Mouse (Mus musculus) stomach, embryonic 15.5 days (tissue): ENCODE measurements around the gene Tiam2. TPM values are rescaled to one million over a fixed set of nuclear protein-coding genes. Genes with fewer than 3 reads are reported as not detected.

Experiments used
- ATAC-seq: fragments of 200-750 bp; cut with Nextera tagmentation; 2 replicates; pipeline ENCODE4 v1.8.0; 2017; ENCODE audit warnings: low read depth, moderate number of reproducible peaks, moderate TSS enrichment; ENCODE audit not compliant: insufficient read depth, low FRiP score
- H3K27ac ChIP-seq: fragments of 300-500 bp; sonication (generic); 2 replicates; pipeline ENCODE4 v1.5.1; 2015; ENCODE audit warnings: mild to moderate bottlenecking, inconsistent platforms
- H3K27me3 ChIP-seq: fragments of 300-500 bp; sonication (generic); replicated peaks from 2 replicates; pipeline ENCODE4 v1.6.1; 2015; ENCODE audit warnings: inconsistent platforms
- H3K36me3 ChIP-seq: fragments of 300-500 bp; sonication (generic); 2 replicates; pipeline ENCODE4 v1.6.1; 2015; ENCODE audit warnings: inconsistent platforms
- H3K4me1 ChIP-seq: fragments of 300-500 bp; sonication (generic); 2 replicates; pipeline ENCODE4 v1.6.1; 2015; ENCODE audit warnings: inconsistent platforms
- H3K4me2 ChIP-seq: fragments of 300-500 bp; sonication (generic); 2 replicates; pipeline ENCODE4 v1.6.1; 2015; ENCODE audit warnings: mild to moderate bottlenecking, inconsistent platforms
- H3K4me3 ChIP-seq: fragments of 300-500 bp; sonication (generic); replicated peaks from 2 replicates; pipeline ENCODE4 v1.5.1; 2015; ENCODE audit warnings: inconsistent platforms
- H3K9ac ChIP-seq: fragments of 300-500 bp; sonication (generic); 2 replicates; pipeline ENCODE4 v1.6.1; 2015; ENCODE audit warnings: inconsistent platforms
- H3K9me3 ChIP-seq: fragments of 300-500 bp; sonication (generic); 2 replicates; pipeline ENCODE4 v1.6.1; 2016; ENCODE audit warnings: inconsistent platforms
- WGBS: fragments of 180-500 bp; shearing (Covaris S2); methylation state at CpG from one replicate; pipeline ENCODE4 v1.1.7; 2015; 5-methylcytosine and 5-hydroxymethylcytosine counted together
- polyA plus RNA-seq: library from polyadenylated mRNA; unstranded; fragments of >200 nt; fragmentation: Nextera tagmentation; extraction: Ambion mirVana; gene quantifications from 2 replicates; pipeline ENCODE4 v1.2.1, GENCODE M21; 2015

The Tiam2 gene
- polyA plus RNA-seq, 1 experiment from 2014 or later, result 4.0 TPM

DNA sequence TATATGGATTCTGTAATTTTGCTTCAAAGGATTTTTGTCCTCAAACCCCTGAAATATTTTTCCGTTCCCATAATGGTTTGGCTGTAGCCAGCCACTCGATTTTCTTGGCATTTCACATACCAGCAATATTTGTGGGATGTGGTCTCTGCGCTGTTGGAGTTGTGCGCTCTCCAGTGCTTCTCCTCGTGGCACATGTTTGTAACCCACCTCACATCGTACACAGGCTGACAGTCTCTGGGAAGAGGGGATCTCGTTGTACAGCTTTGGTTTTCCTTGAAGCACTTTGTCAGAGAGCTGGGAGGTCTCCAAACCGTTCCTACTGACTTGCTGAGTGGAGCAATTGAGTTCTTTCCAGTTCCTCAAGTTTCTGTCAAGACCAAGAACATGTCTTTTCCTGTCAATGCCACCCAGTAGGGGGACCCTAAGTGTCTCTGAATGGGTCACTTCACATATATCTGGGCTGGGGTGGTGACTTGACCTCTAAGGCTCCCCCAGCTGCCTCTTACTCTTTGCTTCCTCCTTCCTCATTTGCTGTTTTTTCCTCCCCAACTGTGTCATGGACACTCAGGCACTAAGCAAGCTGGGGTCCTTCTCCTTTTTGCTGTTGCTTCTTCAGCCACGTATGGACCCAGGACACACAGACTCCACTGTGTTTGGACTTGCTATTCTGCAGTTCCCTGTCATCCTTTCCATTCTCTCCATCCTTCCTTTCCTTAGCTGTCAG, 79.1 kb downstream of the Tiam2 start:
- H3K4me2 ChIP-seq, result no peak overlapping the region
- no peak overlapping the region for H3K4me3 ChIP-seq
- H3K36me3 ChIP-seq, result no peaks in the 10 kb centered on the region
- no peak overlapping the region for H3K9ac ChIP-seq
- no peaks in the 10 kb centered on the region for H3K9me3 ChIP-seq
- no peaks in the 10 kb centered on the region for H3K27me3 ChIP-seq
- H3K27ac ChIP-seq, result no peak overlapping the region
- H3K4me1 ChIP-seq, result no peaks in the 10 kb centered on the region
- 72% methylated on average over 9 of the region's 9 CpGs for WGBS
- ATAC-seq, result no peak

DNA sequence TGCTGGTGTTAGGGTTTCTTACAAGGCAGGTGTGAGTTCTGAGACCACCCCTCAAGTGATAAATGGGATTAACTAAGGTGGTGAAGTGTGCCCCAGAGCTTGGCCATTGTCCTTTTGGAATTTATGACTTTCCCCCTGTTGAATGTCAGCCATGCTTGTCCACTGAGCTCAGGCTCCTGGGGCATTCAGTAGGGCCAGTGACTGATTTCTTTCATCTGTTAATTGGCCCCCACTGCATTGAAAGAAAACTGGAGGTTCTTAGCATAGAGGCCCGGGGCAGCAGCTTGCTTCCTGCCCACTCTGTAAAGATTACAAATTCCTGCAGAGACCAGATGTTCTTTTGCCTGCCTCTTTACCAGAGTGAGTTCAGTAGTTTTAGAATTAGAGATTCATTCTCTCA, 80.7 kb downstream of the Tiam2 start:
- H3K4me3 ChIP-seq, result no peak overlapping the region
- no peak for ATAC-seq
- H3K27me3 ChIP-seq, result no peaks in the 10 kb centered on the region
- no peaks in the 10 kb centered on the region for H3K9me3 ChIP-seq
- H3K4me1 ChIP-seq, result no peaks in the 10 kb centered on the region
- 10% methylated on average over 1 of the region's 1 CpGs for WGBS
- H3K36me3 ChIP-seq, result no peaks in the 10 kb centered on the region
- H3K4me2 ChIP-seq, result no peak overlapping the region
- no peak overlapping the region for H3K9ac ChIP-seq
- H3K27ac ChIP-seq, result no peak overlapping the region

DNA sequence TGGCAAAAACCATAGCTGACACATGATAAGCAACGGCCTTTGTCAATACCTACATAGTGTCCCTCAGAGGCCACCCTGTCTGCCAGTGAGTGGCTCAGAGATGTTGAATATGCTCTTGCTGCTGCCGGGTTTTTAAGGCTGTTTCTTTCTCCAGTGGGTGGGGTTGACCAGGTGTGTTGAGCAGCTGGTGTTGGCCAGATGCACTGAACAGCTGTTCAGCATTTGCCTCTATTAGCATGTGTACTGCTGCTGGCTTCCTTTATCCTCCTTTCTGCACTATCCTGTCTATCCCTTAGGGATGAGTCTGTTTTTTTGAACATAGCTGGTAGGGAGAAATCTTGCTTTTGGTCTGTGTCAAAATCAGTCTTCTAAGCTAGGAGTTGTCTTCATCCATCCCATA, 83.9 kb downstream of the Tiam2 start:
- 65% methylated on average over 2 of the region's 2 CpGs for whole genome bisulfite sequencing
- no peaks in the 10 kb centered on the region for H3K36me3 ChIP-seq
- H3K9ac ChIP-seq, result no peak overlapping the region
- H3K4me1 ChIP-seq, result no peaks in the 10 kb centered on the region
- no peak overlapping the region for H3K27ac ChIP-seq
- H3K9me3 ChIP-seq, result no peaks in the 10 kb centered on the region
- H3K27me3 ChIP-seq, result no peaks in the 10 kb centered on the region
- no peak for ATAC-seq
- H3K4me3 ChIP-seq, result no peak overlapping the region
- no peak overlapping the region for H3K4me2 ChIP-seq

DNA sequence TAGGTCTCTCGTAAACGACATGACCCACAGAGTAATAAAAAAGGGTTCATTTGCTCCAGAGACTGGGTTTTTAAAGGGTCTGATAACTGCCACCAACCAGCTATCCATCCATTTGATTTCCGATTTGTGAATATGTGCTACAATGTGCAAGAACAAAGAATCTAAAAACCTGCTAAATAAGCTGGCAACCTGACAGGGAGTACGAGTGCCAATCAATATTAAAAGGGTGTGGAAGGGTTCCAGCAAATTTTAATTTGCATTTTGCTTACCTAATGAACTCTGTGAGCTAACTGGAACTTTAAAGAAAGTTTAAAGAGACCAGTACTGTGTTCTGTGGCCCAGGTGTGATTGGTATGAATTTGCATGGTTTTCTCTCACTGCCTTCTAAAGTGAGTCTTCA, 86.4 kb downstream of the Tiam2 start:
- H3K4me3 ChIP-seq, result no peak overlapping the region
- H3K4me2 ChIP-seq, result no peak overlapping the region
- H3K9ac ChIP-seq, result no peak overlapping the region
- no peaks in the 10 kb centered on the region for H3K36me3 ChIP-seq
- H3K9me3 ChIP-seq, result no peaks in the 10 kb centered on the region
- no peak overlapping the region for H3K27ac ChIP-seq
- 78% methylated on average over 4 of the region's 4 CpGs for WGBS
- no peaks in the 10 kb centered on the region for H3K27me3 ChIP-seq
- no peaks in the 10 kb centered on the region for H3K4me1 ChIP-seq
- no peak for ATAC-seq

DNA sequence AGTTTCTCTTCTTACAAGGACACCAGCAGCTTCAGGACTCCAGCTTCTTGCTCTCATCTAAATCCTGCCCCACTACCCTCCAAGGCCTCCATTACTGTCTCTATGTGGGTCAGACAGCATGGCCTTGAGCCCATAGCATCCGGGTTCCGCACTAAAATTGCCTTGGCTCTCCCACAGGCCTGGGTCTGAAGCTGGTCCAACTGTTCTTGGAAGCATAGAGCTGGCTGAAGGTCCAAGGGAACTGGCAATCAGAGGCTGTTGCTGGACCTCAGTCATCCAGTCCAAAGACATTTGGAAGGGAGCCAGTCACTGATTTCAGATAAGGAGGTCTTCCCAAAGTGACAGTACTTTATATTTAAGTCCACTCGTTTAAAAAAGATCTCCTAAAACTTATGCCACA, 89.2 kb downstream of the Tiam2 start:
- Histone ChIP-seq H3K27ac (no peak overlapping the region), H3K4me3 (no peak overlapping the region), H3K9me3 (no peaks in the 10 kb centered on the region), H3K36me3 (no peaks in the 10 kb centered on the region), H3K27me3 (no peaks in the 10 kb centered on the region), H3K9ac (no peak overlapping the region), H3K4me1 (no peaks in the 10 kb centered on the region), H3K4me2 (no peak overlapping the region)
- ATAC-seq, result no peak
- 65% methylated on average over 3 of the region's 3 CpGs for WGBS

DNA sequence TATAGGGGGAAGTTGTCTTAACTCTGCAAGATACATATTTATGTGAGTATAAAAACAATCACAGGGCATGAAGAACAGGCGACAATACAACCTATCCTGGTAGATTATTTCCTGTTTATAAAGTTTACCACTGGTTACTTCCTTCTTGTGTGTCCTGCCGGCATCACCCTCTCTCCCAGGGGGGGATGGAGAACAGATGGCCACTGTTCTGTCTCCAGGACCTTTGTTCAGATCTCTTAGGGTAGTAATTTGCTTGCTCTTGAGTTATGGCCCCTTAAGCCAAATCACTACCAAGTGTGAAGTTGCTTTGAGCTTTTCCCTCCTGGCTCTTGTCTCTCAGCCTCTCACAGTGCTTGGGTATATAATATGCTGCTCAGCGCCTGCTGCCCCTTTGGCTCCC, 90.0 kb downstream of the Tiam2 start:
- H3K27me3 ChIP-seq, result no peaks in the 10 kb centered on the region
- no peak for ATAC-seq
- no peaks in the 10 kb centered on the region for H3K4me1 ChIP-seq
- 48% methylated on average over 3 of the region's 3 CpGs for WGBS
- H3K27ac ChIP-seq, result no peak overlapping the region
- no peaks in the 10 kb centered on the region for H3K9me3 ChIP-seq
- no peak overlapping the region for H3K4me2 ChIP-seq
- H3K36me3 ChIP-seq, result no peaks in the 10 kb centered on the region
- no peak overlapping the region for H3K9ac ChIP-seq
- no peak overlapping the region for H3K4me3 ChIP-seq

DNA sequence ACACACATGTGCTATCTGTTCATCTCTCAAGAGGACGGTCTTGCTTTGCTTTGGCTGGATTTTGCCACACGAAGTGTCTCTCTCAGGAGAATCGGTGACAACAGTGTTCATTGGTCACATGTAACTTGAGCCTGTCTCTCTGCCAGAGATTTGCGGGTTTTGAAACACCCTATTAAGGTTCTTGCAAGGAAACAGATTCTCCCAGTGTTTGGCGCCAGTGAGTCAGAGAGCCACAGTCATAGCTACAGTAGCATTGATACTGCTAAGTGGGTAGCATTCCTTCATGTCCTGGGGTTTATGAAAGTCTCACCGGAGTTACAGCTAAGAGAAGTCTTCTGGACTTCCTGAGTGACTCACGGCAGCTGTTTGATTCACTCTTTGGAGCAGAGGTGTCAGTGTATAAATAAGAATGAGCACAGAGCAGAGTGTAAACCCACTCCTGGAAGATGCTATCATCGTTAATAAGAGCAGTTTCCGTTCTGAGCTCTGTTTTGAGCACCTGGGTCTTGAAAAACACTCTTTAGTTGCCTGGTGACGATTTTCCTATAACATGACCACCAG, 93.1 kb downstream of the Tiam2 start:
- H3K9ac ChIP-seq, result no peak overlapping the region
- no peaks in the 10 kb centered on the region for H3K27me3 ChIP-seq
- no peaks in the 10 kb centered on the region for H3K36me3 ChIP-seq
- 59% methylated on average over 10 of the region's 10 CpGs for WGBS
- no peak overlapping the region for H3K27ac ChIP-seq
- H3K4me3 ChIP-seq, result no peak overlapping the region
- no peaks in the 10 kb centered on the region for H3K4me1 ChIP-seq
- H3K4me2 ChIP-seq, result no peak overlapping the region
- no peak for ATAC-seq
- H3K9me3 ChIP-seq, result no peaks in the 10 kb centered on the region

DNA sequence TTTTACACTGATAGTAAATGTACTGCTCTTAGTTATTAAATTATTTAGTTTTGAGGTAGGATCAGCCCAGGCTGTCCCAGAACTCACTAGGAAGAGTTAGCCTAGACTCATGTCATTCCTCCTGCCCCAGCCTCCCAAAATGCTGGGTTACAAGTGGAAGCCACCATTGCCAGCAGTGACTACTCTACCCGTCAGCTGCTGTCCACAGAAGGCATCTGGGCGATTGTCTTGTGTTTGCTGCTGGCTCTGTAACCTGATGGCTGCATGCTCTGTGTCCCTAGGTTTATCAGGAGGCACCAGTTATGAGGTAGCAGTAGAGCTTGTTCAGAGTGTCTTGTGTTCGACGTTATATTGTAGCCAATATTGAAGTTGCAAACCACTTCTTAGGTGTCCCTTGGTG, 93.8 kb downstream of the Tiam2 start:
- Histone ChIP-seq H3K9ac (no peak overlapping the region), H3K9me3 (no peaks in the 10 kb centered on the region), H3K4me2 (no peak overlapping the region), H3K4me3 (no peak overlapping the region), H3K36me3 (no peaks in the 10 kb centered on the region), H3K4me1 (no peaks in the 10 kb centered on the region), H3K27me3 (no peaks in the 10 kb centered on the region), H3K27ac (no peak overlapping the region)
- WGBS, result 84% methylated on average over 4 of the region's 4 CpGs
- ATAC-seq, result no peak

DNA sequence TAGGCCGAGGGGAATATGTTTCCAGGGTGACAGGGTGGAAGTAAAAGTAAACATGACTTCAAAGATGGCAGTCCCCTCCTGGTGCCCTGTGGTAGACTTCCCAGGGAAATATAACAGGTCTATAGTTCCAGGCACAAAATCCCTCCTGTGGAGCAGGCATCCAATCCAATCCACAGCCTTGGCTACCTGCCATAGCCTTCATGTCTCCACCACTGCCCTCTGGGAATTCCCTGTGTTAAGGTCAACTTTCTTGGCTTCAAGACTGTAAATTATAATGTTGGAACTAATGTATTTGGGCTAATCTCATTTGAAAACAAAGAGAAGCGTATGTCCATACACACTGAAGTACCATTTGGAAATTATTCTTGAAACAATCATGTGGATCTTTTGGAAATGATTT, 97.0 kb downstream of the Tiam2 start:
- H3K4me1 ChIP-seq, result no peaks in the 10 kb centered on the region
- H3K27ac ChIP-seq, result no peak overlapping the region
- ATAC-seq, result no peak
- H3K4me2 ChIP-seq, result no peak overlapping the region
- no peaks in the 10 kb centered on the region for H3K36me3 ChIP-seq
- no peak overlapping the region for H3K4me3 ChIP-seq
- no peak overlapping the region for H3K9ac ChIP-seq
- no peaks in the 10 kb centered on the region for H3K27me3 ChIP-seq
- H3K9me3 ChIP-seq, result no peaks in the 10 kb centered on the region
- WGBS, result 57% methylated on average over 2 of the region's 2 CpGs

DNA sequence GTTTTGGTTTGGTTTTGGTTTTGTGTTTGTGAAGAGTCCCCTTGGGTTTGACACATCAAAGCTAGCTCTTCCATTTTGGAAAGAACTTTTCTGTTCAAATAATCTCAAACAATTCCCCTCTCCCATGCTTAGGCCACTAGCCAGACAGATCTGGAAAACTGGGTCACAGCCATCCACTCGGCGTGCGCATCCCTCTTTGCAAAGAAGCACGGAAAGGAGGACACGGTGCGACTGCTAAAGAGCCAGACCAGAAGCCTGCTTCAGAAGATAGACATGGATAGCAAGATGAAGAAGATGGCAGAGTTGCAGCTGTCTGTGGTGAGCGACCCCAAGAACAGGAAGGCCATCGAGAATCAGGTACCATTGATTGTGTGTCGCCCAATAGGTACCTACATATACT, 102.3 kb downstream of the Tiam2 start:
- H3K9me3 ChIP-seq, result no peaks in the 10 kb centered on the region
- no peak overlapping the region for H3K27ac ChIP-seq
- ATAC-seq, result no peak
- no peak overlapping the region for H3K9ac ChIP-seq
- H3K27me3 ChIP-seq, result no peaks in the 10 kb centered on the region
- WGBS, result 95% methylated on average over 9 of the region's 9 CpGs
- no peak overlapping the region for H3K4me3 ChIP-seq
- H3K36me3 ChIP-seq, result no peaks in the 10 kb centered on the region
- no peaks in the 10 kb centered on the region for H3K4me1 ChIP-seq
- no peak overlapping the region for H3K4me2 ChIP-seq

DNA sequence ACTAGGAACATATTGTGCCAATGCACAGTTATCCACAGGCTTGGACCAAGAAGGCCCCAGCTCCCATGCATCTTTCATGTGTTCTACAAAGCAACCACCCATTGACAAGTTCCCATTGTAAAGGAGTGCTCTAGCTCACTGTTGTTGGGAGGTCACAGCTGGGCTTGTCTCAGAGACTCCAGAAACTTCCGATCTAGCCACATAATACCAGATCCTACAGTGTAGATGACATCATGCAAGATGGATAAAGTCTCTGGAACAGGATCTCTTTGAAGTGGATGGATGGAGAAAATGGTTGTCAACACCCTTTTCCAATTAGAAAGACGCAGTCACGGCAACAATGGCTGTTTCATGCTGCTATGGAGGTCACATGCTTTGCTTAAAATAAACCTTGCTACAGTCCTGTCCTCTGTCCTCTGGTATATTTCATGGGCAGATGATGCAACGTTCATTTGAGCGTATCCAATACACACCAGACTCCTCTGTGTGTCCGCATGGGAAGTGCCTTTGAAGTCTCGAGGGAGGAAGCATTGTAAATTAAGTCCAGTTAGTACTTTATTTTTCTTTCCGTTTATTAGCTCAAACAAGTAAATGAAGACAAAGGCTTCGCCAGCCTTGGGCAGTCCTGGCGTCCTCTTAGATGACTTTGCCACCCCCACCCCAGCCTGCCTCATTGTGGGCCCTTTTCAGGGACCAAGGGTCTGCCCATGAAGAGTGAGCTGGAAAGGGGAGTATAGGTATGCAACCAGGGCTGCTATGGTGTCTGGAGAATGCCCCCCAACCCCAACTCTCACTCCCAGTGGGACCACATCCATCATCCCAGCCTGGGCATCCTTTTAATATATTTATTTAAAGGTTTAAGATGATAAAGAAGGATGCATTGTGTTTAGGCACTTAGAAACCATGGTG, 106.5 kb downstream of the Tiam2 start:
- Histone ChIP-seq H3K4me2 (no peak overlapping the region), H3K4me3 (no peak overlapping the region), H3K36me3 (no peaks in the 10 kb centered on the region), H3K27me3 (no peaks in the 10 kb centered on the region), H3K9ac (no peak overlapping the region), H3K9me3 (no peaks in the 10 kb centered on the region), H3K4me1 (no peaks in the 10 kb centered on the region), H3K27ac (no peak overlapping the region)
- ATAC-seq, result no peak
- 71% methylated on average over 10 of the region's 10 CpGs for WGBS

DNA sequence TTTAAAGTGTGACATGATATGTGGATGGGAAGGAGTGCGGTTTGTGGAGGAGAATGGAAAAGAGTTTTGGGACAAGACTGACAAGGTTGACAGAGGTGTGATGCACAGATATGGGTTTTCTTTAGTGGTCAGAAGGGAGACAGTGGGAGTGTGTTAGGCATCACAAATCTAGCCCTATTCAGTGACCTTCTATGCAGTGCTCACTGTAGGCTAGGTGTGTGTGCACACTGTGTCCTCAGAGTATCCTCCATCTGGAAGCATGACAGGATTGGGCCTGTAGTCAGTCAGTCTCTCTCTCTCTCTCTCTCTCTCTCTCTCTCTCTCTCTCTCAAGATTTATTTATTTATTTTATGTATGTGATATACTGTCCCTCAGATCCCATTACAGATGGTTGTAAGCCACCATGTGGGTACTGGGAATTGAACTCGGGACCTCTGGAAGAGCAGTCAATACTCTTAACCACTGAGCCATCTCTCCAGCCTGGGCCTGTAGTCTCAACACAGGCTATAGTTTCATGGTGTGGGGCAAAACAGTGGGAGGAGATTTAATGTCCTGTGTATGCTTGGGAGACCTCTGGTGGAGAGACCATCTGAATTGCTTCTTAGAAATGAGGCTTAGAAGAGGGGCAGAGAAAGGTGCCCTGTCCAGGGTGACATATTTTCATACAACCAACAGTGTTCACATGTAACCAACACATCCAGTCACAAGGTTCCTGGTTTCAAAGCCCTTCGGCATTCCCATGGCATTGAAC, 107.3 kb downstream of the Tiam2 start:
- ATAC-seq, result no peak
- H3K4me1 ChIP-seq, result no peaks in the 10 kb centered on the region
- no peak overlapping the region for H3K27ac ChIP-seq
- H3K4me3 ChIP-seq, result no peak overlapping the region
- no peaks in the 10 kb centered on the region for H3K27me3 ChIP-seq
- no peak overlapping the region for H3K9ac ChIP-seq
- H3K36me3 ChIP-seq, result no peaks in the 10 kb centered on the region
- no peak overlapping the region for H3K4me2 ChIP-seq
- no peaks in the 10 kb centered on the region for H3K9me3 ChIP-seq
- WGBS, result 92% methylated on average over 3 of the region's 3 CpGs
